Mouse (Mus musculus): Measurements from ENCODE around the gene Gm20388. TPM values are rescaled to one million over a fixed set of nuclear protein-coding genes. Genes with fewer than 3 reads are reported as not detected.

Gm20388 gene
- polyA plus RNA-seq, 2 experiments: 8.5 TPM; not detected in 1

GRCm38 (mm10) chr8:122432443-122433268, 2522.0 kb downstream of the Gm20388 start, which contains the start of gene Cyba:
TSS of gene Cyba (minus strand) at chr8:122432930.
- peak within 1 kb of the TSS; percentile 72 for H3K4me2 ChIP-seq (ENCODE audit: low read depth)
- H3K27me3 ChIP-seq (ENCODE audit: control insufficient read depth, insufficient read depth, low read length): no peaks in the 10 kb centered on the region
- peak within 1 kb of the TSS; percentile 6; the same call in 1 of the 2 replicates for H3K27ac ChIP-seq
- DNase-seq (ENCODE audit: low read depth in 3 of 3, low spot score in 3 of 3) (peak in 2 of 3 experiments; percentile 33 to 49), ATAC-seq (ENCODE audit: insufficient read depth) (peak; percentile 69)
- peak within 1 kb of the TSS; percentile 56 for H3K4me3 ChIP-seq (ENCODE audit: insufficient read depth in 1 of 2, low read depth in 2 of 2, low read length in 2 of 2)
- peak within 1 kb of the TSS; percentile 50 for H3K9ac ChIP-seq (replicated peaks)
- 2% methylated on average over 45 of the region's 45 CpGs for WGBS (ENCODE audit: insufficient replicate concordance)
- H3K4me1 ChIP-seq (replicated peaks; ENCODE audit: control insufficient read depth in 2 of 2, insufficient read depth in 2 of 2, low read length in 1 of 2): peaks cover 3 to 15% of the 10 kb centered on the region in 2 experiments
- TF ChIP-seq CTCF (IDR thresholded peaks at IDR 0.05; ENCODE audit: low read depth): no peak
- TF ChIP-seq EP300 (IDR thresholded peaks at IDR 0.05; ENCODE audit: low read depth): no peak
- no peaks in the 10 kb centered on the region for H3K36me3 ChIP-seq (replicated peaks; ENCODE audit: control insufficient read depth, insufficient read depth, low read depth)
- no peaks in the 10 kb centered on the region for H3K9me3 ChIP-seq (ENCODE audit: control insufficient read depth, low read length)

GRCm38 (mm10) chr8:122433269-122433905, 2522.7 kb downstream of the Gm20388 start:
- Histone ChIP-seq H3K4me1 (replicated peaks; ENCODE audit: control insufficient read depth in 2 of 2, insufficient read depth in 2 of 2, low read length in 1 of 2) (peaks cover 3 to 19% of the 10 kb centered on the region in 2 experiments), H3K27me3 (ENCODE audit: control insufficient read depth, insufficient read depth, low read length) (no peaks in the 10 kb centered on the region), H3K9ac (replicated peaks) (no peak overlapping the region), H3K4me3 (ENCODE audit: insufficient read depth in 1 of 2, low read depth in 2 of 2, low read length in 2 of 2) (no peak overlapping the region; a peak in 1 of 4 replicates), H3K27ac (no peak overlapping the region), H3K9me3 (ENCODE audit: control insufficient read depth, low read length) (no peaks in the 10 kb centered on the region), H3K4me2 (ENCODE audit: low read depth) (peak overlapping the region; percentile 72), H3K36me3 (replicated peaks; ENCODE audit: control insufficient read depth, insufficient read depth, low read depth) (no peaks in the 10 kb centered on the region)
- DNase-seq (ENCODE audit: low read depth in 3 of 3, low spot score in 3 of 3): no peak
- TF ChIP-seq CTCF (IDR thresholded peaks at IDR 0.05; ENCODE audit: low read depth) (peak; percentile 55), EP300 (IDR thresholded peaks at IDR 0.05; ENCODE audit: low read depth) (no peak)
- 56% methylated on average over 11 of the region's 11 CpGs for WGBS (ENCODE audit: insufficient replicate concordance)
- peak; percentile 30 for ATAC-seq (ENCODE audit: insufficient read depth)

DNA sequence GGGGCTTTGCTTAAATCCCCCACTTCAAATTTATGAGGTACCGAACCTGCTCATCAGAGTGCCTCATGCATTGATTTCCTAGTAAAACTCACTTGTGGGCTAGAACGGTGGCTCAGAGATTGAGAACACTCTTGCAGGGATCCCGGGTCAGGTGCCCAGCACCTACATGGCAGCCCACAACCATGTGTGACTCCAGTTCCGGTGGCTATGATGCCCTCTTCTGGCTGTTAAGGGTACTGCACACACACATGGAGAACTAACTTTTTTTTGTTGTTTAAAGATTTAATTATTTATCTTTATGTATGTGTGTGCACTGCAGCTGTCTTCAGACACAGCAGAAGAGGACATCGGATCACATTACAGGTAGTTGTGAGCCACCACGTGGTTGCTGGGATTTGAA, 2524.7 kb downstream of the Gm20388 start:
- ATAC-seq (ENCODE audit: insufficient read depth) (no peak), DNase-seq (ENCODE audit: low read depth in 3 of 3, low spot score in 3 of 3) (no peak)
- Histone ChIP-seq H3K27ac (no peak overlapping the region), H3K4me2 (ENCODE audit: low read depth) (no peak overlapping the region), H3K4me3 (ENCODE audit: insufficient read depth in 1 of 2, low read depth in 2 of 2, low read length in 2 of 2) (no peak overlapping the region), H3K36me3 (replicated peaks; ENCODE audit: control insufficient read depth, insufficient read depth, low read depth) (no peaks in the 10 kb centered on the region), H3K9ac (replicated peaks) (no peak overlapping the region), H3K9me3 (ENCODE audit: control insufficient read depth, low read length) (no peaks in the 10 kb centered on the region), H3K27me3 (ENCODE audit: control insufficient read depth, insufficient read depth, low read length) (no peaks in the 10 kb centered on the region), H3K4me1 (replicated peaks; ENCODE audit: control insufficient read depth in 2 of 2, insufficient read depth in 2 of 2, low read length in 1 of 2) (peaks cover 3 to 19% of the 10 kb centered on the region in 2 experiments)
- 80% methylated on average over 6 of the region's 6 CpGs for WGBS (ENCODE audit: insufficient replicate concordance)
- no peak for TF ChIP-seq EP300 (IDR thresholded peaks at IDR 0.05; ENCODE audit: low read depth)
- peak; percentile 73 for TF ChIP-seq CTCF (IDR thresholded peaks at IDR 0.05; ENCODE audit: low read depth)

GRCm38 (mm10) chr8:122436146-122436545, 2525.5 kb downstream of the Gm20388 start:
- Histone ChIP-seq H3K27ac (no peak overlapping the region), H3K4me2 (ENCODE audit: low read depth) (no peak overlapping the region)
- 85% methylated on average over 9 of the region's 9 CpGs for WGBS (ENCODE audit: insufficient replicate concordance)

DNA sequence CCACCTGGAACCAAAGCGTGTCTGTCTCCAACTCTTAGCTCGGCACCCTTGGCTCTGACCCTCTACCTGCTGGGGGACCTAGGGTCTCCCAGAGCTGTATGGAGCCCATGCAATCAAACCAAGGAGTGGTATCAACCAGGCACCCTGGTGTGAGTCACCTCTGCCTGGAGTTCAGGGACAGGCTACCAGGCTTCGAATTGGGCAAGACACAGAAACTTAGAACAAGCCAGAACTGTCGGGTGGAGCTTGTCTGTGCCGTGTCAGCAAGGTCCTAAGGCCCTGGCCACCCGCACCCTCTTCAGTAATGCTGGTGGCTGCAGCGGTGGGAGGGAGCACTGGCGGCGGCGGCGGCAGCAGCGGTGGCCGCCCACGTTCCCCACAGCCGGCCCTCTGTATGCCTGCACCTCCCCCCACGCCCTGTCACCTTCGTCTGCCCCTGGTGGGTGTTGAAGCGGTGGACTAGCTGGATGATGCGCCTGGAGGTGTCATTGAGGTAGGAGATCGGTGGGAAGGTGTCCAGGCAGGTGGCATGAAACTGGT, 2526.0 kb downstream of the Gm20388 start:
- TF ChIP-seq EP300 (IDR thresholded peaks at IDR 0.05; ENCODE audit: low read depth) (no peak), CTCF (IDR thresholded peaks at IDR 0.05; ENCODE audit: low read depth) (no peak)
- H3K9me3 ChIP-seq (ENCODE audit: control insufficient read depth, low read length): no peaks in the 10 kb centered on the region
- H3K9ac ChIP-seq (replicated peaks): no peak overlapping the region
- 69% methylated on average over 20 of the region's 20 CpGs for WGBS (ENCODE audit: insufficient replicate concordance)
- no peak for DNase-seq (ENCODE audit: low read depth in 3 of 3, low spot score in 3 of 3)
- no peak overlapping the region for H3K4me2 ChIP-seq (ENCODE audit: low read depth)
- no peak for ATAC-seq (ENCODE audit: insufficient read depth)
- H3K27me3 ChIP-seq (ENCODE audit: control insufficient read depth, insufficient read depth, low read length): no peaks in the 10 kb centered on the region
- no peaks in the 10 kb centered on the region for H3K36me3 ChIP-seq (replicated peaks; ENCODE audit: control insufficient read depth, insufficient read depth, low read depth)
- peaks cover 3 to 11% of the 10 kb centered on the region in 2 experiments for H3K4me1 ChIP-seq (replicated peaks; ENCODE audit: control insufficient read depth in 2 of 2, insufficient read depth in 2 of 2, low read length in 1 of 2)
- no peak overlapping the region for H3K27ac ChIP-seq
- no peak overlapping the region for H3K4me3 ChIP-seq (ENCODE audit: insufficient read depth in 1 of 2, low read depth in 2 of 2, low read length in 2 of 2)

More at GRCm38 (mm10) chr8:122436146-122436545, 2525.5 kb downstream of the Gm20388 start:
- DNase-seq (ENCODE audit: low read depth in 3 of 3, low spot score in 3 of 3): no peak
- Histone ChIP-seq H3K4me3 (ENCODE audit: insufficient read depth in 1 of 2, low read depth in 2 of 2, low read length in 2 of 2) (no peak overlapping the region), H3K9me3 (ENCODE audit: control insufficient read depth, low read length) (no peaks in the 10 kb centered on the region), H3K9ac (replicated peaks) (no peak overlapping the region), H3K36me3 (replicated peaks; ENCODE audit: control insufficient read depth, insufficient read depth, low read depth) (no peaks in the 10 kb centered on the region), H3K27me3 (ENCODE audit: control insufficient read depth, insufficient read depth, low read length) (no peaks in the 10 kb centered on the region), H3K4me1 (replicated peaks; ENCODE audit: control insufficient read depth in 2 of 2, insufficient read depth in 2 of 2, low read length in 1 of 2) (peaks cover 3 to 15% of the 10 kb centered on the region in 2 experiments)
- no peak for ATAC-seq (ENCODE audit: insufficient read depth)
- no peak for TF ChIP-seq CTCF (IDR thresholded peaks at IDR 0.05; ENCODE audit: low read depth)

All from liver, embryonic 14.5 days (tissue).